Mouse (Mus musculus) kidney, postnatal 25 days (tissue): ENCODE data around the gene Olfr94.
A peak's percentile ranks its signal among the peaks of the same experiment; 100 is the strongest.
"Not testable (repeated sequence)": the region's sequence is repeated elsewhere in the genome, so short reads cannot be mapped to it uniquely, and the experiment has no call there.

Experiments
- DNase-seq, 2 experiments: peaks; one replicate each; pipeline ENCODE4 v3.0.0; 2021; ENCODE audit warnings: mixed read lengths in 2 of 2

Olfr94 gene

GRCm38 (mm10) chr17:37200894-37201293 is at the start of gene Olfr94:
Olfr94 (minus strand) TSS chr17:37200994.
- no peak for DNase-seq

- DNase-seq = peak in 1 of 2 experiments; percentile 32
Measured at GRCm38 (mm10) chr17:37250544-37250943, 49.8 kb upstream of the Olfr94 start.

- no peak for DNase-seq
Measured at GRCm38 (mm10) chr17:37249460-37249859, 48.7 kb upstream of the Olfr94 start.

GRCm38 (mm10) chr17:37246715-37247114 is 45.9 kb upstream of the Olfr94 start:
- peak; percentile 28 to 39 for DNase-seq

GRCm38 (mm10) chr17:37242198-37242597 is 41.4 kb upstream of the Olfr94 start:
- DNase-seq = no peak

GRCm38 (mm10) chr17:37237230-37237629 is 36.4 kb upstream of the Olfr94 start, which contains the start of gene Olfr97:
Olfr97 (minus strand) TSS chr17:37237330.
- DNase-seq = not testable (repeated sequence)

- DNase-seq = no peak
Measured at GRCm38 (mm10) chr17:37221879-37222278, 21.1 kb upstream of the Olfr94 start.

- DNase-seq = no peak
Measured at GRCm38 (mm10) chr17:37219846-37220245, 19.1 kb upstream of the Olfr94 start, which contains the start of gene Olfr96. Olfr96 (plus strand) TSS chr17:37220146.

GRCm38 (mm10) chr17:37218486-37218885 is 17.7 kb upstream of the Olfr94 start:
- no peak for DNase-seq

- DNase-seq = no peak
Measured at GRCm38 (mm10) chr17:37213018-37213417, 12.2 kb upstream of the Olfr94 start, which contains the start of gene Olfr95. Olfr95 (minus strand) TSS chr17:37213118.

- no peak for DNase-seq
Measured at GRCm38 (mm10) chr17:37210884-37211768, 10.3 kb upstream of the Olfr94 start.

GRCm38 (mm10) chr17:37203917-37204236 is 3.1 kb upstream of the Olfr94 start:
- DNase-seq = no peak

- DNase-seq = peak; percentile 80 to 88
Measured at GRCm38 (mm10) chr17:37203206-37203916, 2.6 kb upstream of the Olfr94 start.

- DNase-seq = peak in 1 of 2 experiments; percentile 2
Measured at GRCm38 (mm10) chr17:37196845-37197724, 3.7 kb downstream of the Olfr94 start.

GRCm38 (mm10) chr17:37194782-37195181 is 6.0 kb downstream of the Olfr94 start:
- DNase-seq = no peak

- no peak for DNase-seq
Measured at GRCm38 (mm10) chr17:37193656-37194055, 7.1 kb downstream of the Olfr94 start, which contains the start of gene Ubd. Ubd (plus strand) TSS chr17:37193892.

- no peak for DNase-seq
Measured at GRCm38 (mm10) chr17:37193032-37193431, 7.8 kb downstream of the Olfr94 start.

- peak in 1 of 2 experiments; percentile 67 for DNase-seq
Measured at GRCm38 (mm10) chr17:37190711-37191110, 10.1 kb downstream of the Olfr94 start.

- DNase-seq = no peak
Measured at GRCm38 (mm10) chr17:37185474-37185873, 15.3 kb downstream of the Olfr94 start.

- DNase-seq = no peak
Measured at GRCm38 (mm10) chr17:37161394-37161793, 39.4 kb downstream of the Olfr94 start, which contains the start of gene Olfr93. Olfr93 (minus strand) TSS chr17:37161494.
